Mouse (Mus musculus) lung, adult 18-20 months (tissue): ENCODE data around the gene Pde6h.
A peak's percentile ranks its signal among the peaks of the same experiment; 100 is the strongest.
"Not testable (repeated sequence)": the region's sequence is repeated elsewhere in the genome, so short reads cannot be mapped to it uniquely, and the experiment has no call there.

Source experiments
- DNase-seq, 2 experiments: peaks; one replicate each; pipeline ENCODE4 v3.0.0; 2022; ENCODE audit warnings: mixed read lengths in 2 of 2

Pde6h gene

GRCm38 (mm10) chr6:136941051-136942021 is 17.7 kb downstream of the Pde6h start, which contains the start of gene Arhgdib:
TSS of gene Arhgdib (minus strand) at chr6:136941899.
- peak in 1 of 2 experiments; percentile 35 for DNase-seq

- DNase-seq: no peak
Observed at GRCm38 (mm10) chr6:136942280-136942679, 18.6 kb downstream of the Pde6h start.

GRCm38 (mm10) chr6:136943392-136943791 is 19.8 kb downstream of the Pde6h start:
- no peak for DNase-seq

GRCm38 (mm10) chr6:136944511-136944910 is 20.9 kb downstream of the Pde6h start:
- no peak for DNase-seq

- DNase-seq: peak in 1 of 2 experiments; percentile 21
Observed at GRCm38 (mm10) chr6:136946241-136946640, 22.6 kb downstream of the Pde6h start.

- DNase-seq: no peak
Observed at GRCm38 (mm10) chr6:136946943-136947342, 23.3 kb downstream of the Pde6h start.

GRCm38 (mm10) chr6:136947716-136948115 is 24.1 kb downstream of the Pde6h start:
- DNase-seq: no peak

GRCm38 (mm10) chr6:136950171-136950570 is 26.5 kb downstream of the Pde6h start:
- no peak for DNase-seq

- no peak for DNase-seq
Observed at GRCm38 (mm10) chr6:136952930-136953329, 29.3 kb downstream of the Pde6h start.

GRCm38 (mm10) chr6:136954192-136954591 is 30.6 kb downstream of the Pde6h start:
- DNase-seq: no peak

GRCm38 (mm10) chr6:136954715-136955114 is 31.1 kb downstream of the Pde6h start:
- DNase-seq: no peak

- no peak for DNase-seq
Observed at GRCm38 (mm10) chr6:136955240-136955639, 31.6 kb downstream of the Pde6h start.

- DNase-seq: no peak
Observed at GRCm38 (mm10) chr6:136957062-136957461, 33.4 kb downstream of the Pde6h start.

- no peak for DNase-seq
Observed at GRCm38 (mm10) chr6:136959131-136959530, 35.5 kb downstream of the Pde6h start.

- no peak for DNase-seq
Observed at GRCm38 (mm10) chr6:136962957-136963356, 39.3 kb downstream of the Pde6h start.

GRCm38 (mm10) chr6:136964609-136965510 is 41.2 kb downstream of the Pde6h start:
- peak in 1 of 2 experiments; percentile 29 for DNase-seq

GRCm38 (mm10) chr6:136965912-136966311 is 42.3 kb downstream of the Pde6h start:
- no peak for DNase-seq

- no peak for DNase-seq
Observed at GRCm38 (mm10) chr6:136967466-136967865, 43.8 kb downstream of the Pde6h start.

- DNase-seq: not testable (repeated sequence)
Observed at GRCm38 (mm10) chr6:136968877-136969276, 45.2 kb downstream of the Pde6h start.

- DNase-seq: no peak
Observed at GRCm38 (mm10) chr6:136979274-136980082, 55.8 kb downstream of the Pde6h start.

- DNase-seq: no peak
Observed at GRCm38 (mm10) chr6:136980331-136980746, 56.7 kb downstream of the Pde6h start.

- no peak for DNase-seq
Observed at GRCm38 (mm10) chr6:136982581-136982980, 58.9 kb downstream of the Pde6h start.
